Comparison of ENCODE assay signal across 7 mouse cellular contexts in genomic region chr6:128061342-128061741, GRCm38 (mm10).
"Had no signal": no experiment of that assay in that cellular context is flagged by ENCODE, and none has a peak within 500 bp of the region (broad histone marks: within the 10 kb centered on the region; RNA-seq: fewer than 3 reads in every experiment).

No protein-coding gene starts in this region.

- DNase-seq: lung, adult 2 months; lung, postnatal 14 days; lung, postnatal 36 days; right cerebral cortex, postnatal 14 days; thymus, adult 2 months; thymus, postnatal 25 days; thymus, postnatal 4 days had no signal
